Mouse (Mus musculus): Measurements from ENCODE around the gene Chrng.

Gene Chrng

DNA sequence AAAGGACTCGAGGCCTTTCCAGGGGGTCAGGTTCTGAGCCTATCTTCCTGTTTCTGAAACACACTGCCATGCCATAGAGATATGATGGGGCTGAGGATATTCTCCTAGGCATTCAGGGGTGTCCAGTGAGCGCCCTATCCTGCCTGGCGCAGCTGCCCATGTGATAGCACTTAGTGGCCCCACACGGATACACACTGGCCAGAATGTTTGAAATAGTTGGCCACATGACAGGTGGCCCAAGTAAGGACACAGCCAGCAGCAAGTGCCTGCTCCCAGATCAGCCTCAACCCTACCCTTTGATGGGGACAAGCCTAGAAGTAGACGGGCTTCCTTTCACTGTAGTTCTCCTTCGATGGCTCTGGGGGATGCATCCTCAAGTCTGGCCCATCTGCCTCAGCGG is at the start of gene Chrng:
Gene Chrng, plus strand, starts transcription at position 193 of the 400 bp plus-strand sequence.
- no peak for DNase-seq

DNA sequence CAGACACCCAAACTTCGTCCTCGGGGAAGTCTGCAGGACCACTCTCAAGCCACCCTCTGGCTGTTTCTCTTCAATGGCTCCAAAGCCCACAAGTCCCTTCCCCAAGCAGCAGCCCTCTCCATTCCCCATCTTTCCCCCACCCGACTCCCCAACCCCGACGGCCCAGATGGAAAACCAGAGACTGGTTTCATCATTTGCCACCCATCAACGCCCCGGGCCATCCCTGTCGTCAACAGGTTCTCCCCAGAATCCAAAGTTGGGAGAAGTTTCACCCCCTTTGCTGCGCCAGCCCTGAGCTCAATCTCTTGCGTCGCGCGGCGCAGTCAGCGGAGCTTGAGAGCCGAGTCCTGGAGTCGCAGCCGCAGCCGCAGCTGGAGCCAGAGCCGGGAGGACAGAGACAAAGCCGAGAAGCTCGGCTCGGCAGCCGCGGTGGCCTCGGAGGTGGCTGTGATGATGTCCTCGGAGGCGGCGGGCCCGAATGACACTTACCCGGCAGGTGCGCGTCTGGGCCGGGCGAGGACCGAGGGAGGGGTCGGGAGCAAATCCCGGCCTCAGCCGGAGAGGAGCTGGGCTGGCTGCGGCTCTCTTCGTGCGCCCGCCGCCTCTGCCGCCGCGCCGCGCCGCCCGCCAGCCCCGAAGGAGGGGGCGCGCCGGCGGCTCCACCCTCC is 48.8 kb upstream of the Chrng start:
- peak; percentile 33 for DNase-seq

DNA sequence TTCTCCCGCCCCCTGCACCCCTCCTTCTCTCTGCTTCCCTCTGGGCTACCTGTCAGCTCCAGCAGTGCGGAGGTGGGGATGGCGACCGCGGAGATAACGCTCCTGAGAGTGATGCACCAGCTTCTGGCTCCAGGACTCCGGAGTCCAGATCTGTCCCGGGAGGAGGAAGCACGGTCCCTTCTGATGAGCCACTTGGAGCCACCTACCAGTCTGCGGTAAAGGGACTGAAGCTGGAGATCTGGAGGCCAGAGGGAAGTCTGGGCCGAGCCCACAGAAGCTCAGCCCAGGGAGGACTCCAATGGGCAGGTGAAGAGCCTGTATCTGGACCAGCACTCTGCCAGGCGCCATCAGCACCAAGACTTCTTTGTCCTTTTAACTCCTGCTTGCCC is 48.3 kb upstream of the Chrng start, which contains the start of gene Ecel1:
Gene Ecel1, minus strand, starts transcription at position 323 of the 389 bp plus-strand sequence.
- DNase-seq, result no peak

DNA sequence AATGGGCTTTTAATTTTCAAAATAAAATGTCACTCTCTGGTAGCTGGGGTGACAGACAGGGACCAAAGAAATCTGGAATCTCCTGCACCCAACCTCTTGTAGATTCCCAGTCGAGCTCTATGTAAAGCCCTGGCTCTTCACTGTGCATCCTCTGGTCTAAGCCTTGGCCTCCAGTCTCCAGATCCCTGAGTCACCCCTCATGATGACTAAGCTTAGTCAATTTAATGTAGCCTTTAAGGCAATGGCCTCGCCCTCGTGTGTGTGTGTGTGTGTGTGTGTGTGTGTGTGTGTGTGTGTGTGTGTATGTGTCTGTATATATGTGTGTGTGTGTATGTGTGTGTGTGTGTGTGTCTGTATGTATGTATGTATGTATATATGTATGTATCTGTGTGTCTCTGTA is 45.1 kb upstream of the Chrng start:
- no peak for DNase-seq

DNA sequence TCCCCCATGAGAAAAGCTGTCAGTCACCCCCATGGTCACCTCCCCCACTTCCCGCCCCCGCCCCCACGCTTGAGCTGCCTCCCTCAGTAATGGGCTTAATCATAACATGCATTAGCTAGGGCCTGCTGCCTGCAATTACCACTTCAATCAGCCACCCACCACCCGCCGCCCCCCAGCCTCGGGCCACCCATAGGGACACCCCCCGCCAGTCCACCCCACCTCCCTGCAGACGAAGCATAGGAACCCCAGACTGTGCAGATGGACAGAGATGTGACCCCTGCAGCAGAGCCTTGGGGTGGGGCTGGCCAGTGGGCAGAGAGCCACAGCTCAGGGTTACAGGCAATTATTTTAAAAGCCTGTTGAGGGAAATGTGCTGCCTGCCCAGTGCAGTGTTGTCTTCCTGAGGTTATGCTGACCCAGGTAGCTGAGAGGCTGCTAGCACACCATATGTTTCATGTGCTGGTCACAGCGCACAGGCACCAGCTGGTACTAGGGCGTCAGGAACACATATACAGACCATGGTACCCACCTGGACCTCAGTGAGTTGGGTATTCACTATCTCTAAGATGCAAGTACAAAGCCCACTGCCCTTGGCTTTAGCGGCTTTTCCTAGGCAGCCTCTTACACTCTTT is 40.2 kb upstream of the Chrng start:
- DNase-seq, result no peak

DNA sequence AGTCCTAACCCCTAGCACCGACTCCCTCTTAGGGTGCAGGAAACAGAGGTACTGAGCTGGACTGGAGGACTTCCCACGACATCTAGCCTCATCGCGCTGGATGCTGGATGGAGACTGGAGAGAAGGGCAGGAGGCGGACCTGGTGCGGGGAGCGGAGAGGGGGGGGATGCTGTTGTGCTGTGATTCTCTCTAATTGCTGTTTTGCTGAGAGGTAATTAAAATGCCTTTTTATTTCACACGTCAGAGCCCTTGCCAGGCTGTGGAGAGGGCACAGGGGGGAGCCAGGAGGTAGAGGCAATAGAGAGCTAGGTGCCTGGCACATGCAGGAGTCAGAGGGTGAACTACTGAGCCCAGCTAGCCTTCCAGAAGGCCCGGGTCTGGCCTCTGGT is 39.7 kb upstream of the Chrng start:
- DNase-seq, result no peak

DNA sequence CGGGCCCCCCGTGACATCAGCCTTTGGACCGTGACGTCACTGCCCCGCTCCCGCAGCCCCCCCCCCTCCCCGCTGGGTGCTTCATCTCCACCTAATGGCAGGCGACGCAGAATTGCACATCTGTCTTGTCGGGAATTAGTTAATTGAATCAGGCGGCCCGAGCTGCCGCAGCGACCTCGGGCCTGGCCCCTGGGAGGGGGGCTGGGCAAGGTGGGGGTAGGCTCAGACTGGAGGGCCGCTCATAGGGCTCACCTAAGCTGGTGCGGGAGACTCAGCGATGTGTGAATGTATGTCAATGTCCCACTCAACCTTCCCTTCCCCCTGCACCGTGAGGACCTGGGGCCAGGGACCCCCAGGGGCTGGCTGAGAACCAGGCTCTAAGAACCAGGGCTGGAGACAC is 34.0 kb upstream of the Chrng start:
- DNase-seq, result no peak

DNA sequence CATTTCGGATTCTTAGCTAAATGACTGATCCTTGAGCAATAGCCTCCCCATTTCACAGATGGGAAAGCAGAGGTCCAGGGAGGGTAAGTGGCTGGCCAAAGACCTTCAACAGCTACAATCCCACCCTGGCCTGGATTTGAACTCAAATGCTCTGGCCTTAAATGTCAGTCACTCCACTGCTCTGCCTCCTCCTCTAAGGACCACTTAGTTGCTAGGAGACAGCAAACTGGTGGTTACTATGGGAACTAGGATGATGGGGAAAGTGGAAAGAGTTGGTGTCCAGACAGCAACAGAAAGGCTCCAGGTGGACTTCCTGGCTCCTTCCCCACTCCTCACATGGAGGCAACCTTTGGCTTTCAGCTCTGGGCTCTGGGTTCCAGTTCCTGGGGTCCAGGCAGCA is 33.1 kb upstream of the Chrng start:
- DNase-seq, result no peak

DNA sequence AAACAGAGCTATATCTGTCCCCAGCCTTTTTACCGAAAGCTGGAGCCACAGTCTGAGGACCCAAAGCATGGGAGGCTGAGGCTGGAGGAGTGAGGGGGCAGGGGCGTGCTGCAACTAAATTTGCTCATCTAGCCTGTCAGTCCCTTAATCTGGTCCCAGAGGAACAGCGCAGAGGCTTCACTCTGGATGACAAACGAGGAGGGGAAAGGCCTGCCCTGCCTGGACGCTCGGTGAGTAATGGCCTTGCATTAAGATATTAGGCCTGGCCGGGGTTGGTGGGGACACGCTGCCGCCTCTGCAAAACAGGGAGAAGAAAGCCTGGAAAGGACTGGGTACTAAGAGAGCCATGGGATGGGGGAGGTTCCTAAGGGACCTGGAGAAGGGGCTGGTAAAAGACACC is 32.1 kb upstream of the Chrng start:
- no peak for DNase-seq

DNA sequence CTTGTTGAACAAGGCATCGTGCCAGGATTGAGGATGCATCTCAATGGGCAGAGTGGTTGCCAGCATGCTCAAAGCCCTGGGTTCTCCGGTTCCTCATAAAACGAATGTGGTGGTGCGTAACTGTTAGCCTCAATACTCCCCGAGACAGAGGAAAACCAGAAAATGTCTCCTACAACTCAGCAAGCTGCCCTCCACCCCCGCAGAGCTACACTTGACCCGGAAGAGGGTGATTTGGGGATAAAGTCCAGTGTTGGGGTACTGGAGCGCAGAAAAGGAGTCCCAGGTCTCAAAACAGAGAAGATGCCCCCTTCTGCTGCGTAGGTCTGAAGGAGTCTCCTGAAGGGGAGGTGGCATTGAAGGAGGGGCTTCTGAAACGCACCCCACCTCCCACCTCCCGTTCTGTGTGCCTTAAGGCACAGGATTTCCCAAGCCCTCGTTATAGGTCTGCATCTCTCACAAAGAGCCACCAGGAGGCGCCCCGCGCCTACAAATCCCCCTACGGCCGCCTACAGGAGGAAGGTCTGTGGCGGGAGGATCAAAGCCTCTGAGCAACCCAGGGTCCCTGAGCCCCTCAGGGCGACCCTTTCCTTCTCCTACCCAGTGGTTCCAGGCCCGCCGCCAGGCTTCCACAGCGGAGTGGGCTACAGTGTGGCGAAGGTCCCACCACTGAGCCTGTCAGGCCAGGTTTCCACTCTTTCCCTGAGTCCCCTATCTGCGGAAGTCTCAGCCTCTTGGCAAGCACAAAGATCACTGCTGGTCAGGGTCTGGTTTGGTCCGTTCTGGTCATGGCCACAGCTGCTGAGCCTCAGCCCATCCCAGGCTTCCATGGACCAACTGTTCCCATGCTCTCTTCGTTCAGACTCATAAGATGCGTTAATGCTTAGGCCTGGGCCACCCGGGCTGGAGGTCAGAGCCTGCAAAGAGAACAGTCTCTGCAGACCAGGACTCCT is 30.2 kb upstream of the Chrng start:
- peak; percentile 64 for DNase-seq

DNA sequence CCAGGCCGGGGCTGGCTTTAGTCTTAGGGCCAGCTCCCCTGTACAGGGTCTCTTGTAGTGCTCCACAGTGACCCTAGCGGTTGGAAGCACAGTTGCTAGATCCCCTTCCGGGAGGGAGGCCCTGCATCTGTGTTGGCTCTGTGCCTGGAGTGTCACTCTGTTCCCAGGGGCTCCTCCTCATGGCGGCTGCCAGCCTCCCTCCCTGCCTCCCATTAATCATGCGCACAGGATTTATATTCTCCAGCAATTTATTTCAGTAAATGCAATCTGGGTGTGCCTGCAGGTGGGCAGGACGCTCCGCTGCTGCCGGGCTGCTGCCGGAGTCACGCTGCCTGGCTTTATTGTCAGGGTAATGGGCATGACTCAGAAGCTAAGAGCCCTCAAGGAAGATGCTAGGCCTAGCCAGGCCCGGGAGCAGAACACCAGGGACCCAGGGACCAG is 28.6 kb upstream of the Chrng start:
- DNase-seq, result peak; percentile 67

DNA sequence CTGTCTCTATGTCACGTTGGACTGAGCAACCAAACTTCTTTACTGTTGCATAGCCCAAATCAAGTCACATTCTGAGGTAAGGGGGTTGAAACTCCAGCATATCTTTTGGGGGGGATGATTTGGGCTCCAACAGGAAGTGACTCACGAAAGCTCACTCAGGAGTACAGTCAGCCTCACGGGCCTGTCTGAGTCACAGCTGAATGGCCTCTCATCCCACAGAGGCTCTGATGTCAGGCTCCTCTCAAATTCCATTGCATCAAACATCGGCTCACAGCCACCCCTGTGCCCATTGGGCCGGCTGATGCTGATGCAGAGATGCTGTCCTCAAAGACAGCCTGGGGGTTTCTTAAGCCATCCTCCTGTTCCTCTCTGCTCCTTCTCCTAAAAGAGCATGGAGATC is 23.6 kb upstream of the Chrng start:
- no peak for DNase-seq

DNA sequence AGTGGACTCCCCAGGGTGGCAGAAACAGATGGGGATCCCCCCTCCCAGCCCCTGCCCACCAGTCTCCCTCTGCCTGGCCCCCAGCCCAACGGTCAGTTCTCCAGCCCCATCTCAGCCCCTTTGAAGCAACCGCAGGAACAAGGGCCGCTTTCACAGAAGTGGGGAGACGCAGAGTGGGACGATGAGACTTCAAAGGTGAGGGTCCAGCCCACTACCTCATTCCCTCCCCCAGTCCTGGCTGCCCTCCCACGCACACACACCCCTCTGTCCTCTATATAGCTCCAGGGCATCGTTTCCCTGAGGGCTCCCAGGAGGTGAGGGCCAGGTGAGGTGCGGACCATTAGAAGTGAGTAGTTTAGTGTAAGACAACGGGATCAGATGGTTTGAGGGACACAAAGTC is 21.4 kb upstream of the Chrng start, which contains the start of gene Prss56:
Gene Prss56, plus strand, starts transcription at position 301 of the 400 bp plus-strand sequence.
- no peak for DNase-seq

DNA sequence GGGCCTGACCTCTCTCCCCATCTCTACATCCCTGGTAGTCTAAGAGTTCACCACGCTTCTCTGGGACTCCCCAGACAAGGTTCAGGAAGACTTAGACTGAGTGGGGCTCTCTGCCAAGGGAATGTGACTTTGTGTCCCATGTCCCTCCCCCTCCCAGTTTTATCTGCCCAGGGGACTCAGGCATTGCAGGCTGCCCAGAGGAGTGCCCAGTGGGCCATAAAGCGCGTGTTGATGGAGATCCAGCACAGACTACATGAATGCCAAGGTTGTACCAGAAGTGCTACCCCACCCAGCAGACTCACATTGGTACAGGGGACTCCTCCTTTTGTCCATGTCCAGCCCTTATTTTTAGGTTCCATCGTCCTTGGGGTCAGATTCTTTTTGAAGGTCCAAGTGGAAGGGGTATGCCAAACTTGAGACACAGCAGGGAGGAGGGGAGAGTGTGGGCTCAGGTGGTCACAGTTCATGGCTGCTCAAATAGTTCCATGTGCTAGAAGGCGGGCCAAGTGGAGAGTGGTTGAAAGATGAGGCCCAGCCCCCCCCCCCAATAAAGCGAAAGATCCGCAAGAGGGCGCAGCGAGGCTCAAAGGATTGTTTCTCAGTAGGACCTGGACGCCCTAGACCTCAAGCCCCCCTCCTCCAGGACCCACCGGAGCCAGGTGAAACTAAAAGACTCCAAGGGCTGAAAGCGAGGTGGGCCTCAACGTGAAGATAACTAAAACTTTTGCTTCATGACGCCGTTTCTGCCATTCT is 20.3 kb upstream of the Chrng start:
- DNase-seq, result peak; percentile 38

DNA sequence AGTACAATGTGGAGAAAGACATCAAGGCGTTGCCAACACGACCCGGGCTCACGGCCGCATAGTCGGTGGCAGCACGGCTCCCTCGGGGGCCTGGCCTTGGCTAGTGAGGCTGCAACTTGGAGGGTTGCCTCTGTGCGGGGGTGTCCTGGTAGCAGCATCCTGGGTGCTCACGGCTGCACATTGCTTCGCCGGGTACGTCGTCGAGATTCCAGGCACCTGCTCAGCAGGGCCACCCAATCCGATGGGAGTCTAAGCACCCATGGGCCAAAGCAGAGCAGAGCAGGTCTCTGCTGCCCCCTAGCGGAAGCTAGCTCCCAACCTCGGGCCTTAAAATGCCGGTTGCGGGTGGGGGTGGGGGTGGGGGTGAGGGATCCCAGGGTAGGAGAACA is 19.7 kb upstream of the Chrng start:
- DNase-seq, result peak; percentile 85

DNA sequence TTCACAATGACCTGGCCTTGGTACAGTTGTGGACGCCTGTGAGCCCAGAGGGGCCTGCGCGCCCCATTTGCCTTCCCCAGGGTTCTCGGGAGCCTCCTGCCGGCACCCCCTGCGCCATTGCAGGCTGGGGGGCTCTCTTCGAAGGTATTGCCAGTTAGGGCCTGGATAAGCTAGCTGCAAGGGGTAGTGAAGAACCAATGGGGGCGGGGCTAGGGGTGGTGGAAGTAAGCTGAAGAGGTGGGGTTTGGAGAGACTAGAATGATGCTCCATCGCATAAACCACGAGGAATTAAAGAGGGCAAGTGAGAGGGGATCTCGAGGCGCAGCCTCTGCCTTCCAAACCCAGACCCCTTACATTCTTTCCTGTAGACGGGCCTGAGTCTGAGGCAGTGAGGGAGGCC is 18.9 kb upstream of the Chrng start:
- no peak for DNase-seq

DNA sequence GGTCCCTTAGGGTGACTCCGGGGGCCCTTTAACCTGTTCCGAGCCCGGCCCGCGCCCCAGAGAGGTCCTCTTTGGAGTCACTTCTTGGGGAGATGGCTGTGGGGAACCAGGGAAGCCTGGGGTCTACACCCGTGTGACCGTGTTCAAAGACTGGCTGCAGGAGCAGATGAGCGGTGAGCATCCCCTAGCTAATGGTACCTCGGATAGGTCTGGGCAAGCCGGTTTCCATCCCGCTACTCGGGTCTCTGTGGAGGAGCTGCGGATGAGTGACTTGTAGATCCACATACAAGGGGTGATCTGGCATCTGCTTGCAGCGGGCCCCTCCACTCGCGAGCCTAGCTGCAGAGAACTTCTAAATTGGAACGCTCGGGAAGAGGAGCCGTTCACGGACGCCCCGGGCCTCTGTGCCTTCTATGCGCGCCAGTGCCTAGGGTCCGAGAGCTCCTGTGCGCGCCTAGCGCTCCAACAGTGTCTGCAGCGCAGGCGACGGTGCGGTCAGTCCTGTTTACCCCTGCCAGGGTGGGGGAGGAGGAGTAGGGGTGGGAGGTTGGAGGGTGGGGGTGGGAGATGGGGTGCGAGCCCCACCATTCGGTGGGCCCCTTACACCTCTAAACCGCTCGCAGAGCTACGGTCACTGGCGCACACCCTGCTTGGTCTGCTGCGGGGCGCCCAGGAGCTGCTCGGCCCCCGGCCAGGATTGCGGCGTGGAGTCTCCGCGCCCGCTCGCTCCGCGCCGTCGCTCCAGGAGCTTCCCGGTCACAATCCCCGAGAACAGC is 18.0 kb upstream of the Chrng start:
- peak; percentile 23 for DNase-seq

DNA sequence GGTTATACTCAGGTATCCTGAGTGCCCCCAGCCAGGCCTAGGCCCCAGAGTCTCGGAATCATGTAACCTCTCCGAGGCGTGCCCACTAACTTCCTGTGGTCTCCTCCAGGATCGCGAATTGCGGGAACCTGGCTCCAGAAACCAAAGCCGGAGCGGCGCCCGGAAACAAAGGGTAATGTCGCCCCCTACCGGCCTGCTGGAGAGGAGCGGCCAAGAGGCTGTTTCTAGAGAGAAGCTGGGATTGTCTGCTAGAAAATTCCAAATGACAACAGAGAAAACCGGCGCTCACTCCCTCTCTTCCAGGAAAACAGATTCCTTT is 17.5 kb upstream of the Chrng start:
- DNase-seq, result peak; percentile 90

DNA sequence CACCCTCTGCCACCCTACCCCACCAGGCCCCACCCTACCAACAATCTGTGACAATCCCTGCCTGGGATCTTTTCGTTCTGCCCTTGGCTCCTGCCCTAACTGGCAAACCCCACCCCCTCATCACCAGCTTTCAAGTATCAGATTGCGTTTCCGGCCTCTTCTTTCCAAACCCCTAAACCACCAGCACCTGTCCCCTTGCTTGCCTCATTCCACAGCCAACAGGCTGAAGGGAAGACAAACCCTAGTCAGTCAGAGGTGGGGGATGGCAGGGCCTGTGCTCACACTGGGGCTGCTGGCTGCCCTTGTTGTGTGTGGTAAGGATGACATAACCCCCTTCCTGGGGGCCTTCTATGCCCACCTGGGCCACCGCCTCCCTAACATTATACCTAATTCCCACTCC is 14.0 kb upstream of the Chrng start, which contains the start of gene Chrnd:
Gene Chrnd, plus strand, starts transcription at position 179 of the 400 bp plus-strand sequence.
- DNase-seq, result no peak

DNA sequence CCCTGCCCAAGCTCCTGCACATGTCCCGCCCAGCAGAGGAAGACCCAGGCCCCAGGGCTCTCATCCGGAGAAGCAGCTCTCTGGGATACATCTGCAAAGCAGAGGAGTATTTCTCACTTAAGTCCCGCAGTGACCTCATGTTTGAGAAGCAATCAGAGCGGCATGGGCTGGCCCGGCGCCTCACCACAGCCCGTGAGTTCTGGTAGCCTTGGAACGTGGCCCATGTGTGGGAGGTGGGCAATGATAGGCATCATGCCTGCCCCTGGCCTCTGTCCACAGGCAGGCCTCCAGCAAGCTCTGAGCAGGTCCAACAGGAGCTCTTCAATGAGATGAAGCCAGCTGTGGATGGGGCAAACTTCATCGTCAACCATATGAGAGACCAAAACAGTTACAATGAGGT is 7.2 kb upstream of the Chrng start:
- no peak for DNase-seq

DNA sequence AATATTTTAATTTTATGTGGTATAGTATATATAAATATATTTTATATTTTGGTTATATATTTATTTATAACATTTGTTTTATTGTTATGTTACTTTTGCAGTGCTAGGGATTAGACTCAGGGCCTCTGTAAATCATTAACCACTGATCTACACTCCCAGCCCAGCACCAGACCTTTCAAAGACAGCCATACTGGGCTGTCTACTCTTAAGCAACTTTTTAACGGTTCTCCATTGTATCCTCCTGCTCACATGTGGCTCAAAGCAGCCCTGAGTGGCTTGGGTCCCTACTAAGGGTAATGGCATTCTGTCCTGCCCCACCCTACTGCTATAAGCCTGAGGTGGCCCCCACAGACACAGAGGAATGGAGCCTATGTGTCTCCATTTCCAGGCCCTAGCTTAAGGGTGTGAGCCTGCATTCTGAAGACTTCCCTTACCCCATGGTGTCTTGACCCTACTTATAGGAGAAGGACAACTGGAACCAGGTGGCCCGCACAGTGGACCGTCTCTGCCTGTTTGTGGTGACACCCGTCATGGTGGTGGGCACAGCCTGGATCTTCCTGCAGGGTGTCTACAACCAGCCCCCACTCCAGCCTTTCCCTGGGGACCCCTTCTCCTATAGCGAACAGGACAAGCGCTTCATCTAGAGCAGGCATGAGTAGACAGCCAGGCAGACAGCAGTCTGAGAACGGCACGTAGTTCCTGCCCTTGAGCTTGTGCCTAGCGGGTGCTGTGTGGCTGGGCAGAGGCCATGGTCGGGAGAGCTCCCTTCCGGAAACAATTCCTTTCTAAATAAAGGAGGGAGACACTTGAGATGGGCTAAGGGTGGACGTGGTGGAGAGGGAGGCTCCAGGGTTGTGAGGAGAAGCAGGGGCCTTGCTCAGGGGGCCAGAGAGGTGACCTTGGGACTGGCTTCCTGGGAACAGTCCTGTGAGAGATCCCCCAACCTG is 6.1 kb upstream of the Chrng start:
- DNase-seq, result no peak

All from right cerebral cortex, postnatal 4 days (tissue).